Mouse (Mus musculus): ENCODE data around the gene Gm8882.
"Not testable (repeated sequence)": the region's sequence is repeated elsewhere in the genome, so short reads cannot be mapped to it uniquely, and the experiment has no call there.

The Gm8882 gene

DNA sequence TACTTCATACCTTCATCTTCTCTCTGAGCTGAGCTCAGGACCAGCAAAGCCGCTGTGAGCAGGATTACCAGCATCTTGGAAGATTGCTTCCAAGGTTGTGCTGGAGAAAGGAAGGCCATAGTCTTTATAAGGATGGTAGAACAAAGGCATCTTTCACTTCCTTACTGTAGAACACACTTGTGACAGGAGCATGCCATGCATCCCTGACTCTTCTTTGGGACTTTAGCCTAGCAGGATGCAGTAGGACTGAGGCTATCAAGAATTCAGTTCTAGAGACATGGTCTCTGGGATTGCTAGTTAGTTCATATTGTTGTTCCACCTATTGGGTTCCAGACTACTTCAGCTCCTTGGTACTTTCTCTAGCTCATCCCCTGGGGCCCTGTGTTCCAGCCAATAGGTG, at the start of gene Gm8882:
TSS of gene Gm8882 (minus strand) at position 101 of the 400 bp plus-strand sequence.
- not testable (repeated sequence) for DNase-seq

DNA sequence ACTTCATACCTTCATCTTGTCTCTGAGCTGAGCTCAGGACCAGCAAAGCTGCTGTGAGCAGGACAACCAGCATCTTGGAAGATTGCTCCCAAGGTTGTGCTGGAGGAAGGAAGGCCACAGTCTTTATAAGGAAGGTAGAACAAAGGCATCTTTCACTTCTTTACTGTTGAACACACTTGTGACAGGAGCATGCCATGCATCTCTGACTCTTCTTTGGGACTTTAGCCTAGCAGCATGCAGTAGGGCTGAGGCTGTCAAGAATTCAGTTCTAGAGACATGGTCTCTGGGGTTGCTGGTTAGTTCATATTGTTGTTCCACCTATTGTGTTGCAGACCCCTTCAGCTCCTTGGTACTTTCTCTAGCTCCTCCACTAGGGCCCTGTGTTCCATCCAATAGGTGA, 49.3 kb downstream of the Gm8882 start, which contains the start of gene Prpmp5:
TSS of gene Prpmp5 (minus strand) at position 101 of the 400 bp plus-strand sequence.
- not testable (repeated sequence) for DNase-seq

Measured in thymus, adult 18-20 months (tissue).